Mouse (Mus musculus): ENCODE results near the gene Gm3264.
A peak's percentile ranks its signal among the peaks of the same experiment; 100 is the strongest.
"Not testable (repeated sequence)": the region's sequence is repeated elsewhere in the genome, so short reads cannot be mapped to it uniquely, and the experiment has no call there.

Gene Gm3264

DNA sequence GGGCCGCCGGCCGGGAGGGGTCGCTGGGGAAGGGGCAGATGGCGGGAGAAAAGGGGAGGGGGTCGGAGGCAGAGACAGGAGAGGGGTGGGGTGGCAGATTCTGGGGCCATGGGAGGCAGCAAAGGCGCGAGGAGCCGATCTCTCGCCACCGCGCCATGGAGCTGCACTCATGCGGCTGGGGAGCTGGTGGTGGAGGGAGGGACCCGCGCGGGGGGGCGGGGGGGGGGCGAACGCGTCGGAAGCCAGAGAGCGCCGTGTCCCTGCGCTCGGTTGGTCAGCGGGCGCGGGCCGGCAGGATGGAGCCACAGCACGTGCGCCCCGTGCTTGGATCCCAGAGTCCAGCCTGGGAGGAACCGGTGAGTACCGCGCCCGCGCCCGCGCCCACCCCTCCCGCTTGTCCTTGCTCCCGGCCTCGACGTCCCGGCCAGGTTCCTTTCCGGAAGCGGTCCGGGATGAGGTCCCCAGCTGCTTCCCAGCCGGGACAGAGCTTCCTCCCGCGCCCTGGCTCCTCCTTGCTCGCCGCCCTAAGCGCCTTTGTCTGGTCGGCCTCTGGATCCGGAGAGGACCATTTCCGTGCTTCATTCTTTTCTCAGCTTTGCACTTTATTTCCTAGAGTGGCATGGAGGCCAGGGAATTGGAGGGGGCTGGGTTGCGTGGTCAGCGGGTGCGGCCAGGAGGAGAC lies at the start of gene Gm3264:
Gene Gm3264 (plus strand): TSS at position 278 of the 682 bp plus-strand sequence.
- peak; percentile 6 for DNase-seq (ENCODE audit: low spot score)

GRCm38 (mm10) chr14:4806421-4806820 lies 49.0 kb upstream of the Gm3264 start:
- not testable (repeated sequence) for DNase-seq (ENCODE audit: low spot score)

DNA sequence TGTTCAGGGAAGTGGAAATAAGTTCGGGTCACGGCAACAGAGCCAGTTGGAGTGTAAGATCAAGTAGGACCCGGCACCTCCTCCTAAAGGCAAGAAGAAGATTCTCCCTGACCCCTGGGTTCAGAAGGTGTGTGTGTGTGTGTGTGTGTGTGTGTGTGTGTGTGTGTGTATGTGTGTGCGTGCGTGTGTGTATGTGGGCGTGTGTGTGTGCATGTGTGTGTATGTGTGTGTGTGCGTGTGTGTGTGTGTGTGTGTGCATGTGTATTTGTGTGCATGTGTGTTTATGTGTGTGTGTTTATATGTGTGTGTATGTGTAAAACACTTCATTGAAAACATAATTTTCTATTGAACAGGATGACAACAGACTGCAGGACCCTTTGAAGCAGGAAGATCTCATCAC lies 33.4 kb upstream of the Gm3264 start:
- not testable (repeated sequence) for DNase-seq (ENCODE audit: low spot score)

- DNase-seq (ENCODE audit: low spot score), result not testable (repeated sequence)
Measured at GRCm38 (mm10) chr14:4837806-4838205, 17.6 kb upstream of the Gm3264 start, which contains the start of gene Gm3269. Gene Gm3269 (plus strand): TSS chr14:4838106.

- DNase-seq (ENCODE audit: low spot score), result not testable (repeated sequence)
Measured at GRCm38 (mm10) chr14:4892116-4892515, 36.7 kb downstream of the Gm3264 start, which contains the start of gene Gm3278. Gene Gm3278 (plus strand): TSS chr14:4892416.

Data from embryo, embryonic 10 days (tissue).